Mouse (Mus musculus) 3T3-L1 (cell line): ENCODE results near the gene Enpp7.
A peak's percentile ranks its signal among the peaks of the same experiment; 100 is the strongest.

Source experiments
- DNase-seq: peaks from one replicate; pipeline ENCODE4 v3.0.0-alpha.2; 2015; ENCODE audit warnings: low read depth, low spot score

The Enpp7 gene

DNA sequence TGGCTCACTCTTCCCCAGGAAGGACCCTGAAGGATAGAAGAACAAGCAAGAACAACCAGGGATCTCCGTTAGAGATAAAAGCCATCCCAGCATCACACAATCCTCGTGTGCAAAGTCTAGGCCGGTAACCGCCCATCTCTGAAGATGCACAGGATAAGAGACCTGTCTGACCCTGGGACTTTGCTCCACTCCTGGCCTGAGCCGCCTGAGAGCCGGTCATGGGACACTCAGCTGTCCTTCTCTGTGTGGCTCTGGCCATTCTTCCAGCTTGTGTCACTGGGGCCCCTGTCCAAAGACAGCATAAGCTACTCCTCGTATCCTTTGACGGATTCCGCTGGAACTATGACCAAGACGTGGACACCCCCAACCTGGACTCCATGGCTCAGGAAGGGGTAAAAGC, at the start of gene Enpp7:
Gene Enpp7 (plus strand): TSS at position 190 of the 400 bp plus-strand sequence.
- DNase-seq = no peak

- DNase-seq = no peak
Observed at GRCm38 (mm10) chr11:118939731-118940130, 48.3 kb upstream of the Enpp7 start.

DNA sequence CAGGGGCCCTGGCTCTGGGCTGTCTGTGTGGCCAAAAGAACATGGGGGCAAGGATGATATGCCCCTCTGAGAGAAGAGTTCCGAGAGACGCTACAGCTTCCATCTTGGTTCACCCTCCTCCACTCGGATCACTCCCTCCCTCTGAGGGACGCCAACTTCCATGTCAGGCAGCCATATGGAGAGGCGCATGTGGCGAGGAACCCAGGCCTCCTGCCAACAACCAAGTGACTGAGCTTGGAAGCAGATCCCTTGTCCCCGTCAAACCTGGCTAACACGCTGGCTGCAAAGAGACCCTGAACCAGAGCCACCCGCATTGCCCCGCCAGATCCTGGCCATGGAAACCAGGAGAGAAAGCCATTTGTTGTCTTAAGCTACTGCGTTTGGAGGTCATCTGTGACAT, 47.4 kb upstream of the Enpp7 start:
- no peak for DNase-seq

- DNase-seq = no peak
Observed at GRCm38 (mm10) chr11:118941268-118941667, 46.7 kb upstream of the Enpp7 start.

DNA sequence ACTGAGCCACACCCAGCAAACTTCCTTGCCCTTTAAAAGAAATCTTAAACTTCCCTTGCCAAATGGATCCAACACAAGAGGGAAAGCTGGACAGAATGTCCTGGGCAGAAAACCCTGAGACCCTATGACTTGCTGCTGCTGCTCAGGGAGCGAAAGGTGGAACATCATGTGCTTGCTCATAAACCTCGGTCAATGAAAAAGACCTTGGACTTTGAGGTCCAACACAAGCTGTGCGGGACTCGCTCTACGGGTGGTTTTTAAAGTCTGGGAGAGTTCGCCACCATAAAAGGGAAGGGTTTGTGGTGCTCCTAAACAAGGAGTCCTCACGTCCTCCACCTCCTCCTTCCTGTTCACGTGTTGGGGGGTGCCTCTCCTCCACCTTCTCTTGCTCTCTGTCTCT, 42.1 kb upstream of the Enpp7 start:
- DNase-seq = no peak

DNA sequence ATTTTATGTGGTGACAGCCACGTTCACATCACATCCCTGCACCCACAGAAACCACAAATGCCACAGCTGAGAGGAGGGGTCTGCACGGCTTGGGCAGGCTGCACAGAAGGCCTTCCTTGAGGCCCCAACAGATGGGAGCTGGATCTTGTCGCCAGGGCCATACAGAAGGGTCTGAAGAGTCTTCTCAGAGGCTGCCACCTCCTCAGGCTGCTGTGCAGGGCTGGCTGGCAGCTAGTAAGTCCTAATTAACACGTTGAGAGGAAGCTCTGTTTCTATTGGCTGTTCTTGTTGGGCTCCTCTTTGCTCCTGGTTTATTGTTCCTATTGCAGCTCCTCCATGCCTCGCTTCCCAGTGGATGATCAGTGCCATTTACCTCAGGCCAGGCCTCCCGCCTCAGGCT, 33.0 kb upstream of the Enpp7 start:
- no peak for DNase-seq

- DNase-seq = no peak
Observed at GRCm38 (mm10) chr11:118957070-118957471, 30.9 kb upstream of the Enpp7 start.

DNA sequence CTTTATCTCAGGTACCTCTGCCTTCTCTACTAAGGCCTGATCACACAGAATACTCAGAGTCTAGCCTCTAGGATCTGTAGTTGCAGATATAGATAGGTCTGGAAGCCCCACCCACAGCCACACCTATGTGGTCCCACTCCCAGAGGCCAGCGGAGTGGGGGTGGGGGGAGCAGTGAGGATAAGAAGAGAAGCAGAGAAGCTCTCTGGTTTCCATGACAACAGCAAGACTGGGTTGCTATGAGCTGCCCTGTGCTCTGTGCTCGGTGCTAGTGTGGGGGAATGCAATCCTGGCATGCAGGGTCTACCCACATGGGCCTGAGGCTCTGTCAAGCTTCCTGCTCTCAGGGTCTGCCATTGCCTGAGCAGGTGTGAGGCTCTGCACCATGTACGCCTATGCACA, 27.3 kb upstream of the Enpp7 start:
- DNase-seq = no peak

DNA sequence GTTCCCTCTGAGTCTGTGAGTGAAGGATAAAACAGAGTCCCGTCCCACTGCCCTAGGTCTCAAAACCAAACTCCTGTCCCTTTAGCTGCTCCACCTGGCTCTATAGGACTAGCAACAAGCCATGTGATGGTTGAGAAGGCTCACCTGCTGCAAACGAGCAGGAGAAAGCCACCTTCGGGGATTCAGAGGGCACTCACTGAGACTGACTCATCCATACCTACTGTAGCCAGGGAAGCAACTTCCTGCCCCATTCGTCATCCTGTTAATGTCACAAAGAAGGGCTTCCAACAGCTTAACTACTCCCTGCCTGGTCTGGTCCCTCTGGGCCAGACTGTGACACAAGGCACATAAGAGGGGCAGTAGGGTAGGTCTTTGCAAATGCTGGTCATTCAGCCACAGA, 25.5 kb upstream of the Enpp7 start:
- no peak for DNase-seq

- no peak for DNase-seq
Observed at GRCm38 (mm10) chr11:118963926-118964325, 24.1 kb upstream of the Enpp7 start.

DNA sequence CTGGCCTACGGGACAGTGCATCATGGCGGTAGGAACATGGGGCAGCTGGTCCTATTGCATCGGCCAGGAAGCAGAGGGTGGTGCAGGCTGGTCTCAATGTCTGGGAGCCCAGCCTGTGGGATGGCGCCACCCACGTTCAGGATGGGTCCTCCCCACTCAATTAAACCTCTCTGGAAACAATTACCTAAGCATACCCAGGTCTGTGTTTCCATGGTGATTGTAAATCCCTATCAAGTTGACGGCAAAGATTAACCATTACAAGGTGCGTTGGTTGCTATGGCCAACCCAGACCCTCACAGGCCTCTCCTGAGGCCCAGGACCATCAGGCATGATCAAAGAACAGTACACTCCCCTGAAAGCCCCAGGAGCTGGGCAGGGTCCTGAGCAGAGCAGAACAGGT, 22.9 kb upstream of the Enpp7 start:
- DNase-seq = no peak

DNA sequence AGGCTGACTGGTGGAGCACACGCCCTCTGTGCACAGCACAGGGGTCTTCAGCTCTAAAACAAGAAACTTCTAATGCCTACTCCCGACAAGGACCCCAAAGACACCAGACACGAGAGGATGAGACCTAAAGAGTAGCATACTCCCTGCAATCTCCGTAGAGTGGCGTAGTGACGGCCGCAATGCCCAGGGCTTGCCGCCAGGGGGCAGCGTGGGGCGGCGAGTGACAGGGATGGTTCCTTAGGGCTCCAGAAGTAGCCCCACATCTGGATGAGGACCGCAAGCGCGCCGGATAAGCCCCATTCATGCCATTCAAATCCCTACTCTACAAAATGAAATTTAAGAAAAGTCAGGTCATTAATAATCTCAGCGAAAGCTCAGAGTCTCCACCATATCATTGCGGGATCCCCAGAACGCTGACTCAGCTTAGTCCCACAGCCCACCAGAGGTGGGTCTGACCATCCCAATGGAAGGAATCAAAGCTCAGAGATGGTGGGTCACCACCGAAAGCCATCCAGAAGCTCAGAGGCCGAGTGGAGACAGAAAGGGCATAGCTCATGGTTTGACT, 16.4 kb upstream of the Enpp7 start:
- peak; percentile 34 for DNase-seq

DNA sequence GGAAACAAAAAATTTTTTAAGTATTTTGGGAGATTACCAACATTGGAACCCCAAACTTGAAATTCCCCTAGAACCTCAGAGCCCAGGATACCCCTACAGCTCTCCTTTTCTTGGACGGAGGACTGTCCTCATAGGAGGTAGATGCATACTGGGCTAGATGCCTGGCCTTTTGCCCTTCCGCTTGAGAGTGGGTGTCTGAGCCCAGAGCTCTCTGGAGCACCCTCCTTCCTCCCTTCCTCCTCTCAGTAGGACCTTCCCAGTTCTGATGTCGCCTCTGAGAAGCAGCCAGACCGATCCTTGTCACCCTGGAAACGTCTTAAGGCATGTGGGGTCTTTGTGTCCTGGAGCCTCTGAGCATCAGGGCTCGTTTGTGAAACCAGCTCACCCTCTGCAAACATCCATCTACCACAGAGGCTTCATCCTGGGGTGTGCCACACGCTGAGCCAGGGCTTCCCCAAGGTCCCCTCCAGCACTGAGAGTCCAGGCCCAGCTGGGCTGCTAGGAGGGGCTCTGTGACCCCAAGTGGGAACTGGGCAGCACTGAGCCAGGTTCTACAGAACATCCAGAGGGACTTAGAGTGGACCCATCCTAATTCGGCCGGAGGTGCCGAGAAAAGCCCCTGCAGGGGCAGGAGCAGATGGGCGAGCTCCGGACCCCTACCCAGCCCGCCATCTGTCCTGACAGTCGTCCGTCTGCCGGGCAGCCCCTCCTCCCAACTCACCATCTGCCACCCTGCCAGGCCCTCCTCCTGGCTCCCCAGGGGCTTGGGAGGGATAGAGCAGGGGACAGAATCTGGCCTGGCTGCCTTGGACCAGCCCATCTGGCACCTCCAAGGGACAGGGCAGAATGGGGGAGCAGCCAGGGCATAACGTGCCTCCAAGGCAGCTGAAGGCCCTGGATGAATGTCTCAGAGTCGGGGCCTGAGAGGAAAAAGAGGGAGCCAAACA, 15.3 kb upstream of the Enpp7 start:
- DNase-seq = no peak

GRCm38 (mm10) chr11:118974340-118974739, 13.6 kb upstream of the Enpp7 start:
- no peak for DNase-seq

GRCm38 (mm10) chr11:118975427-118975826, 12.6 kb upstream of the Enpp7 start:
- peak; percentile 86 for DNase-seq

- peak; percentile 19 for DNase-seq
Observed at GRCm38 (mm10) chr11:118975917-118976316, 12.1 kb upstream of the Enpp7 start.

DNA sequence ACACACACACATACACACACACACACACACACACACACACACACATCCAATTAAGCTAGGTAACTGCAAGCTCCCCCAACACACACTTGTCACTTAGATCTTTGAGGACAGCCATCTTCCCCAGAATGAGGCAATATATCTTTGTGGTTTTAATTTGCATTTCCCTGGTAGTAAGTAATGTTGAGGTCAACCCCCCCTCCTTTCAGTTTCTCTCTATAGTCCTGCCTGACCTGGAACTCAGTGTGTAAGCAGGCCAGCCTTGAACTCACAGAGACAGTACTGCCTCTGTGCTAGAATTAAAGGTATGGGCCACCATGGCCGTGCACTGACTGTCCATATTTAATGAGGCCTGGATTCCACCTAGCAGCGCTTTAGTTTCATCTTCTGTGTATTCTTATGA, 7.6 kb upstream of the Enpp7 start:
- DNase-seq = no peak

DNA sequence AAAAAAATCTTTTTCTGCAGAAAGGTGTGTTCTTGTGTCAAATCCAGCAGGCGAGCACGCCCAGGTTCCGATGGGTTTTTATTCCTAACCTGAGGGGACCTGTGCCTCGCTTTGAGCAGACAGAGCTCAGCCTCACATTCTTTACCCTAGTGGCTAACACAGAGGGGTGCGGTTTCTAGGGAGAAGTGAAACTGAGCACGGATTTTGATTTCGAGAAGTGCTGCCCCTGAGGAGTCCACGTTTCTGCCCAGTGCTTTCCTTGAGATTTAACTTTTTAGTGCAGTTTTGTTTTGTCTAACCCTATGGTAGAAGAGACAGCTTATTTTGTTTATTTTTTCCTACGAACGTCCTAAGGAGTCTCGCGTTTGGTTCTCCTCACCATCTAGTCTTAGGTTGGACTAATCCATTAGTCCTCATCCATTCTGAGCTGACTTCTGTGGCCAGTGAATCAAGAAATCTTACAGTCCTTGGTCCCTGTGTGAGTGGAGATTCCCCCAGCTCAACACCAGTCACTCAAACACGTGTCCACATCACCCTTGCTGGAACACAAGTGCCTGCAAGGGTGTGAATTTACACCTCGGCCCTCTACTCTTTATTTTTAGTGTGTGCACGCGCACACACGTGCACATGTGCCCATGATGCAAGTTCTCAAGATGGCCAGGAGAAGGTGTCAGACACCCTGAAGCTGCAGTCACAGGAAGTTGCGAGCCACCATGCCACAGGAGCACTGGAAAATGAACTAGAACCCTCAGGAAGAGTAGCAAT, 6.8 kb upstream of the Enpp7 start:
- DNase-seq = no peak

DNA sequence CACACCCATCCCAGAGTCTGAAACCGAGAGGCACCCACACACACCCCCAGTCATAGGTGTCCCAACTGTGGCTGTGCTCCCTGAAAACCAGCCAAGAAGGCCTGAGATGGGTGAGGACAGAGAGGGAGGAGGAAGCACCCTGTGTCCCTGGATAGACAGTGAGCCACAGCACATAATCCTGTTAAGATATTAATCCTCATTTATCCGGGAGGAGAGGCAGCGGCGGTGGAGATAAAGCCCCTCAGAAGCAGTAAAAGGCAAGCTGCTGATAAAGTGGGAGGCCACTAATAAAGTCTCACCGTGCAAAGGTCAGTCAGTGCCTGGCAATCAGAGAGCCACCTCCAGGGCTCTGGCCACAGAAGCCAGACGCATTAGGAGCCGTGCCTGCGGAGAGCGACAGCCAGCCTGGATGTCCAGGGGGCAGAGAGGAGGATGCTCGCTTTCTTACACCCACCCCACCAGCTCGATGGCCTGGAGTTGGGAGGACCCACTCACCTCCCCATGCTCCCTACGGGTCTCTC, 5.3 kb upstream of the Enpp7 start:
- no peak for DNase-seq

DNA sequence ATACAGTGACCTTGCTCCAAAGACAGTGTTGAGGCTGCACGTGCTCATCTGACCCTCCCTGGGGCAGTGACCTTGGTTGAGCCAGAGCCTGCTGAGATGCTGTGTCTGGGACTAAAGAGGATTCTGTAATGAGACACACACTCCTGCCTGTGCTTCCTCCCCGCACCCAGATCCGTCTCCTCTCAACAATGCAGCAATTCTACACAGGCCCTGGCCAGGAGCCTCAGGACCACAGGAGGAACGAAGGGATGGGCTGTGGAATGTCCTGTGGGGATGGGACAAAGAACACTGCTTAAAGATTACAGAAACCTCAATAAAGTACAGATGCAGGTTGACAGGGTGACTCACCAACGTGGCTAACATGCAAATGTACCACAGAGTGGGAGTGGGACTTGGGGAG, 2.4 kb upstream of the Enpp7 start:
- DNase-seq = no peak

GRCm38 (mm10) chr11:118992781-118993180, 4.8 kb downstream of the Enpp7 start:
- DNase-seq = no peak

DNA sequence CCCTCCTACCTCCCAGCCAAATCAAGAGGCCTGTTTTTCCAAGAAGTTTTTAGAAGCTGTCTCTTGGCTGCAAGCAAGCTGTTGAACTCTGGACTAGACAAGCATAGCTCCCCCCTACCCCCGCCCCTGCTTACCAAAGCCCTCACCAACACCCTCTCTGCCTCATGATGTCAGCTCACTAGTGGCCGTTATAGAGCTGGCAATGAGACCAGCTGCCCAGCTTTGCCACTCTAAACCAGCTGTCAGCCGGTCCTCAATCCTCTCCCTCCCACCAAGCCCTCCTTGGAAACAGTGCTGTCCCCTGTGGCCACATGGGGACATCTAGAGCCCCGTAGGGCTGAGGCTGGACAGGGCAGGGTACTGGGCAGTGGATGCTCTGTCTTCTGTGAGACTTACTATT, 7.5 kb downstream of the Enpp7 start:
- no peak for DNase-seq
